Mouse (Mus musculus): ENCODE data around the gene Aox2.
"Not testable (repeated sequence)": the region's sequence is repeated elsewhere in the genome, so short reads cannot be mapped to it uniquely, and the experiment has no call there.

Gene Aox2

GRCm38 (mm10) chr1:58348712-58349111 lies 70.6 kb downstream of the Aox2 start:
- DNase-seq (ENCODE audit: low spot score): no peak

DNA sequence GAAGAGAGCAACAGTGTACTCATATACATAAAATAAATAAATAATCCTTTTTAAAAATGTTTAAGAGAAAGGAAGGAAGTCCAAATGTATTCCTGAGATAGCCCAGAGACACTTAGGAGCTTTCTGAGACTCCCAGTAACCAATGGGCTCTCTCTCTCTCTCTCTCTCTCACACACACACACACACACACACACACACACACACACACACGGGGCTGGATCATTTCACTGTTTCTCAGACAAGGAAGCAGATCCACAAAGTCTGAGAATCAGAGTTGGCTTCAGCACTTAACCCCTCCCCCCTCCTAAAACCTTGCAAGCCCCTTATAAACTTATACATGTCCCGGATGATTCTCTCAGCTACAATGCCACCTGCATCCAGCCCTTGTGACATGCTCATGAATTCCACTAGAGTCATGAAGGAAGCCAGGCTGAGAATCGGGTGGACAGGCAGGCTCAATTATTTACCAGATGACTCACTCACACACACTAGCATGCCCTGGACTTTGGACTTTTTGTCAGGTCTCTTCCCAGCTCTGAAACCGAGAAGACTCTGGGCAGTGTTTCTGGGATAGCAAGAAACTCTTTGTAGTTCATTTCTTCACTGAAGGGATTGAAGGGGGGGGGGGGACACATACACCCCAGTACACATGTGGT lies 75.2 kb downstream of the Aox2 start:
- no peak for DNase-seq (ENCODE audit: low spot score)

DNA sequence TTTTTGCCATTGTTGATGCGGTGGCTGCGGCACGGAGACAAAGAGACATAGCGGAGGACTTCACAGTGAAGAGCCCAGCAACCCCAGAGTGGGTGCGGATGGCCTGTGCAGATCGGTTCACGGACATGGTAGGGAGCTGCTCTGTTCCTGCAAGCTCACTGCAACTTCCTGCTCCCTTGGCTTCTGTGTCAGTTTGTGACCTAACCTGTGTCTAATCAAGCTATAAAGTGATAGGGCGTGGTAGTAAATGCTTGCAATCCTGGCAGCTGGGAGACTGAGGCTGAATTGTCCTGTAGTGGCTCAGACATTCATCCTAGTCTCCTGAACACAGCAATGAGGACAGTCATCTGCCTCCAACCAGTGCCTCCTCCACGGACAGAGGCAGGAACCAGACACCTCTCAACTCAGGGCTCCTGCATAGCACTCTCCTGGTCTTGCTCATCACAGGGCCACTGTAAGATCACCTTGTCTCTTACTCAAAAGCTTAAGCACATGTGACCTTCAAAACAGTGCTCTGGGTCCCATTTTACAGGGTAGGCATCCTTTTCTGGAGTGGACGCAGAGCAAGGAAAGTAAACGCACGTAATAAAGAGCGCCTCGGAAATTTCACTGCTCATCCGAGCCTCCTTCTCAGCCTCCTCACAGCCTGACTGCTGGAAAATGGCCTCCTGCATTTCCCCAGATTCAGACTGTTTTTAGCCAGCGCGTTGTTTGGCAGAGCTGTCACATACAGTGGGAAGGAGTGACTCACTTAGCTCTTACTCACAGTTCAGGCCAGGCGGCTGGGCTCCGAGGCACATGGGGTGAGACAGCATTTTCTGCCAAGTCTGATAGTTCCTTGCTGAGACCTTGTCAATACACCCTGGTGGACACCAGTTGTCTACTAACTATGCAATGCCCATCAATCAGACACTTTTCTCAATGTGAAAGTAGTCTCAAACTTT lies 81.1 kb downstream of the Aox2 start:
- peak; percentile 30 for DNase-seq (ENCODE audit: low spot score)

DNA sequence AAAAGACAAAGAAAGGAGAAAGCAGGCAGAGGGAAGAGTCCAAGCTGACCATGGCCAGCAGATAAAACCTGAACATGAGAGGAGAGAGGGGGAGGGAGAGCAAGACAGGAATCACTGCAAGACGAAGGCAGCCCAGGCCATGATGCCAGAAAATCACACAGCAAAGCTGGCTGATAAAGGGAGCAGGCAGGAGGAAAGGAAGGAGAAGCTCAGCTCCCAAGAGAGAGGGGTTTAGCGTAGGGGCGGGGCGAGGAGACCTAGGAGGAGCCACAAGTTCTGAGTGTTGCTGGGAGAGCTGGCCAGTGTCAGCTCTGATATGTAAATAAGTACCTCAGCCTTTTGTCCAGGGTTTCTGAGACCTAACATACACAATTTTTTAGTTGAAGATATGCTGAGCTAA lies 84.2 kb downstream of the Aox2 start:
- DNase-seq (ENCODE audit: low spot score): no peak

- no peak for DNase-seq (ENCODE audit: low spot score)
Measured at GRCm38 (mm10) chr1:58364551-58364950, 86.4 kb downstream of the Aox2 start.

- DNase-seq (ENCODE audit: low spot score): no peak
Measured at GRCm38 (mm10) chr1:58365829-58366228, 87.7 kb downstream of the Aox2 start.

GRCm38 (mm10) chr1:58366737-58367471 lies 88.8 kb downstream of the Aox2 start:
- DNase-seq (ENCODE audit: low spot score): no peak

DNA sequence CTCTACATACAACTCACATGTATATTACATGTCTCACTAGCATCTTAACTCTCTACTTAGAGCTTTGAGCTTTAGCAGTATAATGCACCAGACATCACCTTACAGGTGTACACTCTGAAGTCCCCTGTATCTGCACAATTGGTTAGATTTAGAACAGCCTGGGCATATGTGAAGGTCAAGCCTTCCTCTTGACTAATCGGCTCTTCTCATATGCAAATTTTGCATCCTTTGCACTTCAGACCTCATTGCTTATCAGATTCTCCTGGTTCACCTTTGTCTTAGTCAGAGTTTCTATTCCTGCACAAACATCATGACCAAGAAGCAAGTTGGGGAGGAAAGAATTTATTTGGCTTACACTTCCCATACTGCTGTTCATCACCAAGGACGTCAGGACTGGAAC lies 91.6 kb downstream of the Aox2 start:
- no peak for DNase-seq (ENCODE audit: low spot score)

DNA sequence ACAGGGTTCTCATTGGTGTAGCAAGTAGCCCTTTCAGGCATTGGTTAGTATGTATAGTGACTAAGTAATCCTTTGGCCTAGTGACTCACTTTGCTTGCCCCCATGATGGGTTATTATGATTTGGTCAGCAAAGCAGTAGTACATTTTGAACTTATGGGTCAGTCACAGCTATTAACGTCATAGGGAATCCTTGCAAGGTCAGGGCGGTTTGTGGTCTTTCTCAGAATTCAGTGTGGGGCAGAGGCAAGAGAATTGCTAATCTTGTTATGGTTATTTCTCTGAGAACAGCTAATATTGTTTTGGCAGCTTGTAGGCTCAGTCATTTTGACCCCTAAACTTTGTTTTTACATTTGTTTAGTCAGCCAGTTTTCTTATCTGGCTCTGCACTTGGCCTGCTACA lies 96.1 kb downstream of the Aox2 start:
- DNase-seq (ENCODE audit: low spot score): not testable (repeated sequence)

DNA sequence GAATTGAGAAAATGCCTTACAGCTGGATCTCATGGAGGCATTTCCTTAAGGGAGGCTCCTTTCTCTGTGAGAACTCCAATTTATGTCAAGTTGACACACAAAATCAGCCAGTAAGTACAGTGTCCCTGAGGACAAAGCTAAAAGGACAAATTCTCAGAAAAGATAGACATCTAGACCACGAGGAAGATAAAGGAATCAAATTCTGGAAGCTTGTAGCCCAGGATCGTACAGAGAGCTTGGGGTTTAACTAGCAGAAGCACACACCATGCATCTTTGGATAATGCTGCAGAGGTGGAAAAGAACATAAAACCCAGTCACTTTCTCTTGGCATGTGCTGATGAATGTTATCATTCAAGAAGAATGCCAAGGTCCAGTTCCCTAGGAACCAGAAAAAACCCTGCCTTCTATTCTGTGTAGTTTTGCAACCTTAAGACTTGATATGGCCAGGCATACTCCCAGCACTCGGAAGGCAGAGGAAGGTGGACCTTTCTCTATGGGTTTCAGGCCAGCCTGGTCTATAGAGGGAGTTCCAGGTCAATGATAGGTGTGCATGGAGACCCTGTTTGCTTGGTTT lies 97.5 kb downstream of the Aox2 start:
- no peak for DNase-seq (ENCODE audit: low spot score)

GRCm38 (mm10) chr1:58382586-58383281 lies 104.6 kb downstream of the Aox2 start:
- no peak for DNase-seq (ENCODE audit: low spot score)

- no peak for DNase-seq (ENCODE audit: low spot score)
Measured at GRCm38 (mm10) chr1:58391421-58392267, 113.5 kb downstream of the Aox2 start.

DNA sequence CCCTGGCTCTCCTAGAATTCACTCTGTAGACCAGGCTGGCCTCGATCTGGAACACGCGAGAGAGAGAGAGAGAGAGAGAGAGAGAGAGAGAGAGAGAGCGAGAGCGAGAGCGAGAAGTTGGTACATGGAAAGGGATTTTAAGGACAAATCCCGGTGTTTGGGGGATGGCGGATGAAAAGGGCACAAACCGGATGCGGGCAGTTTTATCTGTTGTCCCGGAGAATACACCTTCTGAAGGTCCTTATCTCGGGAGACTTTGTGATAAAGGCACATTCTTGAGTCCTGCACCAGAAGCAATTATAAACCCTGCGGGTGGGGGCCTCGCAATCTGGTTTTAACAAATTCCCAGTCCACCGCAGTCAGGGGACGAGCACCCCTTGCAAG lies 114.1 kb downstream of the Aox2 start:
- DNase-seq (ENCODE audit: low spot score): no peak

DNA sequence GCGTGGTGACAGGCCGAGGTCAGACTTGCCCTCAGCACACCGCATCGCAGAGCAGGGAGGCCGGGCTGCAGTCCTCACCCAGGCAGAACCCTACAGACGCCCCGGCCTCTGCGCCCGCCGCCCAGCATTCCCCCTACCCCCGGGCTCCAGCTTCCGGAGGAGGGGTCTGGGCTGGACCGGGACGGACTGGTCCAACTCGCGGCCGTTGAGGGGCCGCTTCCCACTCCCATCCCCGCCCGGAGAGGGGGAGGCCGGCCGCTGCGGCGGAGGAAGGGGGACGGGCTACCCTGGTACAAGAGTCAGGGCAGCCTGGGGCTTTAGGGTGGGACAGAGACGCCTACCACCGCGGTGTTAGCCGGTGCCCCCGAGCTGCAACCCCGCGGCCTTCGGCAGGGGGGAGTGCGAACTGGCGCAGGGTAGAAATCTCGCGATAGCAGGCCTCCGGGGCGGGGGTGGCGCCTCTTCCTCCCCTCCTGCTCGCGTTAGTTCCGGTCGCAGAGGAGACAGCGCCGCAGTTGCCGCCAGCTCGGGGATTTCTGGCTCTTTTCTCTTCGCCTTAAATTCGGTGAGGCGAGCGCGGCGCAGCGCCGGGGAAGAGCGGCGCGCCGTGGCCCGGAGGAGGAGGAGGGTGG lies 114.6 kb downstream of the Aox2 start, which contains the start of gene Bzw1:
Bzw1 (plus strand) TSS at position 247 of the 632 bp plus-strand sequence.
- peak; percentile 94 for DNase-seq (ENCODE audit: low spot score)

- DNase-seq (ENCODE audit: low spot score): peak; percentile 47
Measured at GRCm38 (mm10) chr1:58393284-58394195, 115.4 kb downstream of the Aox2 start.

GRCm38 (mm10) chr1:58395341-58395740 lies 117.2 kb downstream of the Aox2 start:
- no peak for DNase-seq (ENCODE audit: low spot score)

DNA sequence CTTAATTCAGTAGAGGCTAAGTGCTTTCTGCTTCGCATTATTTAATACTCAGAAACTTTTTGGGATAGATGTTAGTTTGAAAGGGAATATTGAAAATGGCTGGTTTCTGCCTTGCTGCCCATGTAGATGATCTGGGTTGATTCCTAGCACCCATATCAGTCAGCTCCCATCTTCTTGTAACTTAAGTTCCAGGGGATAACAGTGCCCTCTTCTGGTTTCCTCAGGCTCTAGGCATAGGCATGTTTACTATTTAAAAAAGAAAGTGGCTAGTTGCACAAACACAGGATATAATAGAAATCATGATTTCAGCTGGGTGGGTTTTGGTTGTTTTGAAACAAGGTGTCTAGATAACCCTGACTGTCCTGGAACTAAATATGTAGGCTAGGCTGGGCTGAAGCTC lies 118.1 kb downstream of the Aox2 start:
- DNase-seq (ENCODE audit: low spot score): no peak

- DNase-seq (ENCODE audit: low spot score): no peak
Measured at GRCm38 (mm10) chr1:58397731-58398130, 119.6 kb downstream of the Aox2 start.

DNA sequence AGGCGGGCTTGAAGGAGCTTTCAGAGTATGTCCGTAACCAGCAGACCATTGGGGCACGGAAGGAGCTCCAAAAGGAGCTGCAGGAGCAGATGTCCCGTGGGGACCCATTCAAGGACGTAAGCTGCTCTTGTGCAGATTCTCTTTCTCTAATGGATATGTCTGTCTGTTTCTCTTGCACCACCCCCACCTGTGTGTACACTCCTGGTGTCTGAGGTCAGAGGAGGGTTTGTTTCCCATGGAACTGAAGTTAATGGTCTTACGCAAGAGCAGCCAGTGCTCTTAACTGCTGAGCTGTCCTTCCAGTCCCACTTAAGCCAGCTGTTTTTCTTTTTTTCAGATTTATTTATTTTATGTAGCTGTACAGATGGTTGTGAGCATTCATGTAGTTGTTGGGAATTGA lies 123.3 kb downstream of the Aox2 start:
- no peak for DNase-seq (ENCODE audit: low spot score)

Measured in lung, postnatal 25 days (tissue).